ENCODE assay signal across 16 mouse cellular contexts in genomic region chr1:120961984-120962383, GRCm38 (mm10).
A peak's percentile ranks its signal among the peaks of the same experiment; 100 is the strongest.
DNase-seq lines count a peak whose midpoint lies in the region; ATAC-seq and TF ChIP-seq lines count a peak whose summit lies in the region.
"Had no signal": no experiment of that assay in that cellular context is flagged by ENCODE, and none has a peak within 500 bp of the region (broad histone marks: within the 10 kb centered on the region; RNA-seq: fewer than 3 reads in every experiment).

No protein-coding gene starts in this region.

- H3K9me3 ChIP-seq in kidney, postnatal 0 days (replicated peaks; ENCODE audit: low read length), result no peaks in the 10 kb centered on the region
- H3K9me3 ChIP-seq in embryonic facial prominence, embryonic 12.5 days, result no peaks in the 10 kb centered on the region
- no peaks in the 10 kb centered on the region for H3K9me3 ChIP-seq in midbrain, embryonic 14.5 days (ENCODE audit: control insufficient read depth, low read length)
- H3K9me3 ChIP-seq: heart, embryonic 13.5 days; hindbrain, embryonic 12.5 days; limb, embryonic 15.5 days; stomach, embryonic 15.5 days had no signal

- H3K4me3 ChIP-seq in kidney, postnatal 0 days (replicated peaks; ENCODE audit: low read depth, low read length), result no peak overlapping the region
- H3K4me3 ChIP-seq in embryonic facial prominence, embryonic 12.5 days, result no peak overlapping the region
- no peak overlapping the region for H3K4me3 ChIP-seq in midbrain, embryonic 14.5 days (replicated peaks; ENCODE audit: low read depth, low read length)
- H3K4me3 ChIP-seq: heart, embryonic 13.5 days; hindbrain, embryonic 12.5 days; limb, embryonic 15.5 days; stomach, embryonic 15.5 days had no signal

- H3K27ac ChIP-seq in kidney, postnatal 0 days, result no peak overlapping the region
- no peak overlapping the region for H3K27ac ChIP-seq in embryonic facial prominence, embryonic 12.5 days
- H3K27ac ChIP-seq in midbrain, embryonic 14.5 days (replicated peaks; ENCODE audit: low read depth, low read length), result no peak overlapping the region
- H3K27ac ChIP-seq: heart, embryonic 13.5 days; hindbrain, embryonic 12.5 days; limb, embryonic 15.5 days; stomach, embryonic 15.5 days had no signal

- no peaks in the 10 kb centered on the region for H3K4me1 ChIP-seq in kidney, postnatal 0 days (replicated peaks; ENCODE audit: insufficient read depth, low read length)
- 0 out of 2 replicates have a peak, but pooled peaks cover 4% of the 10 kb centered on the region for H3K4me1 ChIP-seq in embryonic facial prominence, embryonic 12.5 days
- no peaks in the 10 kb centered on the region for H3K4me1 ChIP-seq in midbrain, embryonic 14.5 days (ENCODE audit: control insufficient read depth, insufficient read depth, low read length)
- H3K4me1 ChIP-seq: heart, embryonic 13.5 days; hindbrain, embryonic 12.5 days; limb, embryonic 15.5 days; stomach, embryonic 15.5 days had no signal

- no peak overlapping the region for H3K4me2 ChIP-seq in kidney, postnatal 0 days (ENCODE audit: low read length)
- no peak overlapping the region for H3K4me2 ChIP-seq in embryonic facial prominence, embryonic 12.5 days (replicated peaks)
- H3K4me2 ChIP-seq in midbrain, embryonic 14.5 days (ENCODE audit: low read length), result no peak overlapping the region
- H3K4me2 ChIP-seq: heart, embryonic 13.5 days; hindbrain, embryonic 12.5 days; limb, embryonic 15.5 days; stomach, embryonic 15.5 days had no signal

- no peak for TF ChIP-seq CTCF in kidney, postnatal 0 days (IDR thresholded peaks at IDR 0.05; ENCODE audit: low read depth)

- WGBS in kidney, postnatal 0 days, result 15% methylated on average over 8 of the region's 8 CpGs
- 6% methylated on average over 8 of the region's 8 CpGs for WGBS in embryonic facial prominence, embryonic 12.5 days
- WGBS in midbrain, embryonic 14.5 days, result 5% methylated on average over 8 of the region's 8 CpGs

- no peaks in the 10 kb centered on the region for H3K36me3 ChIP-seq in kidney, postnatal 0 days (ENCODE audit: insufficient read depth, low read length)
- no peaks in the 10 kb centered on the region for H3K36me3 ChIP-seq in embryonic facial prominence, embryonic 12.5 days
- H3K36me3 ChIP-seq in midbrain, embryonic 14.5 days (ENCODE audit: control insufficient read depth, insufficient read depth, low read length), result no peaks in the 10 kb centered on the region
- H3K36me3 ChIP-seq: heart, embryonic 13.5 days; hindbrain, embryonic 12.5 days; limb, embryonic 15.5 days; stomach, embryonic 15.5 days had no signal

- DNase-seq in kidney, postnatal 0 days (ENCODE audit: low spot score), result peak; percentile 1
- DNase-seq in kidney, adult 18-20 months, result no peak
- peak; percentile 77 for DNase-seq in embryo, embryonic 10 days (ENCODE audit: low spot score)
- DNase-seq in midbrain, embryonic 14.5 days, result peak; percentile 52
- no peak for DNase-seq in adipocyte (ENCODE audit: low spot score)
- DNase-seq in adrenal gland, adult (ENCODE audit: inconsistent age in 2 of 2, low spot score in 1 of 2), result no peak
- DNase-seq: adrenal gland, adult 2 months; cerebellum, adult 9-11 months; kidney, adult 8-10 months; lung, postnatal 10 days; thymus, postnatal 36 days had no signal

- H3K27me3 ChIP-seq in kidney, postnatal 0 days (ENCODE audit: insufficient read depth, low read length), result no peaks in the 10 kb centered on the region
- 0 out of 2 replicates have a peak, but pooled peaks cover 3% of the 10 kb centered on the region for H3K27me3 ChIP-seq in embryonic facial prominence, embryonic 12.5 days
- no peaks in the 10 kb centered on the region for H3K27me3 ChIP-seq in midbrain, embryonic 14.5 days (ENCODE audit: control insufficient read depth, insufficient read depth, low read length)
- H3K27me3 ChIP-seq: heart, embryonic 13.5 days; stomach, embryonic 15.5 days had no signal

- no peak overlapping the region for H3K9ac ChIP-seq in kidney, postnatal 0 days (ENCODE audit: low read depth, low read length)
- H3K9ac ChIP-seq in embryonic facial prominence, embryonic 12.5 days, result no peak overlapping the region
- H3K9ac ChIP-seq in midbrain, embryonic 14.5 days (replicated peaks; ENCODE audit: low read length), result no peak overlapping the region
- H3K9ac ChIP-seq: heart, embryonic 13.5 days; hindbrain, embryonic 12.5 days; limb, embryonic 15.5 days; stomach, embryonic 15.5 days had no signal

- no peak for ATAC-seq in kidney, postnatal 0 days (replicated peaks; ENCODE audit: low FRiP score, low read depth)
- peak; percentile 62; the same call in 1 of the 2 replicates for ATAC-seq in embryonic facial prominence, embryonic 12.5 days (ENCODE audit: insufficient number of reproducible peaks, insufficient read depth, low FRiP score, low TSS enrichment)
- ATAC-seq in midbrain, embryonic 14.5 days (ENCODE audit: low FRiP score, low TSS enrichment), result no peak; the same call in 1 of the 2 replicates

Comparison
In these comparisons a context has a peak if more than half of its experiments do, and no peak if none do; other contexts are left out.
1. DNase-seq: peak in kidney, postnatal 0 days (single experiment), embryo, embryonic 10 days (single experiment) and midbrain, embryonic 14.5 days (single experiment); none in kidney, adult 18-20 months (single experiment), adipocyte (single experiment) and adrenal gland, adult (0 of 2).